Comparison of ENCODE assay signal across 31 mouse cellular contexts in the genomic region with DNA sequence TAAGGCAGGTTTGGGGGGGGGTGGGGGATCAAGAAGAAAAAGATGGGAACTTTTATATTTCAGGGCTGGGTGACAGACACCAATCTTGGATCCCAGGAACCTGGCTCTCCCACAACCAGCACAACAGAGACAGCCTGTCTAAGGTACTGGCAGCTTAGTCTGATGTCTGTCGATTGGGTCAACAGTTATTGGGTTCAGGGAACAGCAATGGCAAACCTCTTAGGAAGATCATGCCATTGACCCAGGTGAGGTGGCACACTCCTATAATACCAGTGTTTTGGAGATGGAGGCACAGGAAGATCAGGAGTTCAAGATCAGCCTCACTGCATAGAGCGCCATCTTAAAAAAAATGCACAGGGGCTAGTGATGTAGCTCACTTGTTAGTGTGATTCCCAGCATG. TPM values are rescaled to one million over a fixed set of nuclear protein-coding genes. Genes with fewer than 3 reads are reported as not detected.
"Had no signal": no experiment of that assay in that cellular context is flagged by ENCODE, and none has a peak within 500 bp of the region (broad histone marks: within the 10 kb centered on the region; RNA-seq: fewer than 3 reads in every experiment).

No protein-coding gene starts in this region.

- H3K9ac ChIP-seq: limb, embryonic 12.5 days; limb, embryonic 13.5 days; limb, embryonic 15.5 days; liver, embryonic 12.5 days; liver, embryonic 13.5 days; liver, embryonic 14.5 days; liver, embryonic 15.5 days; liver, postnatal 0 days; lung, embryonic 14.5 days; lung, embryonic 15.5 days; midbrain, embryonic 12.5 days; midbrain, embryonic 13.5 days; midbrain, embryonic 15.5 days; neural tube, embryonic 12.5 days had no signal

- DNase-seq: left cerebral cortex, postnatal 4 days; liver, embryonic 13.5 days; liver, postnatal 0 days; lung, adult 18-20 months; lung, adult 2 months; lung, embryonic 14.5 days; lung, postnatal 10 days; lung, postnatal 14 days; lung, postnatal 36 days; lung, postnatal 4 days; midbrain, embryonic 14.5 days had no signal

- H3K36me3 ChIP-seq: limb, embryonic 10.5 days; limb, embryonic 12.5 days; limb, embryonic 13.5 days; limb, embryonic 15.5 days; liver, embryonic 12.5 days; liver, embryonic 13.5 days; liver, embryonic 15.5 days; lung, embryonic 15.5 days; midbrain, embryonic 12.5 days; midbrain, embryonic 13.5 days; midbrain, embryonic 15.5 days; neural tube, embryonic 12.5 days had no signal

- H3K4me3 ChIP-seq: left cerebral cortex, adult 2 months; limb, embryonic 10.5 days; limb, embryonic 12.5 days; limb, embryonic 13.5 days; limb, embryonic 15.5 days; liver, embryonic 12.5 days; liver, embryonic 13.5 days; liver, embryonic 15.5 days; lung, embryonic 15.5 days; megakaryocyte, embryonic 14.5 days; midbrain, embryonic 10.5 days; midbrain, embryonic 12.5 days; midbrain, embryonic 13.5 days; midbrain, embryonic 15.5 days; myocyte; neural tube, embryonic 12.5 days had no signal

- H3K27ac ChIP-seq: left cerebral cortex, adult 2 months; limb, embryonic 10.5 days; limb, embryonic 12.5 days; limb, embryonic 13.5 days; limb, embryonic 15.5 days; liver, embryonic 12.5 days; liver, embryonic 13.5 days; liver, embryonic 14.5 days; liver, embryonic 15.5 days; macrophage; midbrain, embryonic 10.5 days; midbrain, embryonic 12.5 days; midbrain, embryonic 13.5 days; midbrain, embryonic 15.5 days; neural tube, embryonic 12.5 days had no signal

- H3K27me3 ChIP-seq: limb, embryonic 12.5 days; limb, embryonic 13.5 days; limb, embryonic 15.5 days; liver, embryonic 12.5 days; liver, embryonic 13.5 days; liver, embryonic 15.5 days; lung, embryonic 15.5 days; megakaryocyte, embryonic 14.5 days; midbrain, embryonic 12.5 days; midbrain, embryonic 13.5 days; midbrain, embryonic 15.5 days; neural tube, embryonic 12.5 days had no signal

- H3K4me1 ChIP-seq: limb, embryonic 10.5 days; limb, embryonic 15.5 days; megakaryocyte, embryonic 14.5 days had no signal

RNA-seq across cellular contexts. Expression of a gene that starts 17.9 kb away (rescaled TPM):
- total RNA-seq: megakaryocyte, adult 5-6 weeks; megakaryocyte-erythroid progenitor cell, adult 5-6 weeks; monocyte, adult 5-6 weeks had no signal
